Mouse (Mus musculus): ENCODE measurements around the gene Cib4.
A peak's percentile ranks its signal among the peaks of the same experiment; 100 is the strongest.

Cib4 gene

GRCm38 (mm10) chr5:30545698-30546097 is at the start of gene Cib4:
Gene Cib4, minus strand, starts transcription at chr5:30545836.
- no peak for DNase-seq (ENCODE audit: low spot score in 2 of 2)

- no peak for DNase-seq (ENCODE audit: low spot score in 2 of 2)
Observed at GRCm38 (mm10) chr5:30594953-30595560, 49.4 kb upstream of the Cib4 start.

- DNase-seq (ENCODE audit: low spot score in 2 of 2): peak in 1 of 2 experiments; percentile 47
Observed at GRCm38 (mm10) chr5:30593811-30594504, 48.3 kb upstream of the Cib4 start.

GRCm38 (mm10) chr5:30593360-30593759 is 47.7 kb upstream of the Cib4 start:
- no peak for DNase-seq (ENCODE audit: low spot score in 2 of 2)

- no peak for DNase-seq (ENCODE audit: low spot score in 2 of 2)
Observed at GRCm38 (mm10) chr5:30592279-30592980, 46.8 kb upstream of the Cib4 start.

- DNase-seq (ENCODE audit: low spot score in 2 of 2): no peak
Observed at GRCm38 (mm10) chr5:30591786-30592185, 46.1 kb upstream of the Cib4 start.

- DNase-seq (ENCODE audit: low spot score in 2 of 2): no peak
Observed at GRCm38 (mm10) chr5:30591205-30591731, 45.6 kb upstream of the Cib4 start.

GRCm38 (mm10) chr5:30590231-30590630 is 44.6 kb upstream of the Cib4 start:
- DNase-seq (ENCODE audit: low spot score in 2 of 2): no peak

GRCm38 (mm10) chr5:30589546-30589945 is 43.9 kb upstream of the Cib4 start:
- DNase-seq (ENCODE audit: low spot score in 2 of 2): no peak

- no peak for DNase-seq (ENCODE audit: low spot score in 2 of 2)
Observed at GRCm38 (mm10) chr5:30589069-30589468, 43.4 kb upstream of the Cib4 start.

GRCm38 (mm10) chr5:30588301-30588968 is 42.8 kb upstream of the Cib4 start:
- no peak for DNase-seq (ENCODE audit: low spot score in 2 of 2)

GRCm38 (mm10) chr5:30587681-30588300 is 42.2 kb upstream of the Cib4 start, which contains the start of gene Kcnk3:
Gene Kcnk3, plus strand, starts transcription at chr5:30588170.
- DNase-seq (ENCODE audit: low spot score in 2 of 2): peak in 1 of 2 experiments; percentile 14

- no peak for DNase-seq (ENCODE audit: low spot score in 2 of 2)
Observed at GRCm38 (mm10) chr5:30587101-30587500, 41.5 kb upstream of the Cib4 start.

- no peak for DNase-seq (ENCODE audit: low spot score in 2 of 2)
Observed at GRCm38 (mm10) chr5:30586616-30587015, 41.0 kb upstream of the Cib4 start.

GRCm38 (mm10) chr5:30582017-30582416 is 36.4 kb upstream of the Cib4 start:
- DNase-seq (ENCODE audit: low spot score in 2 of 2): no peak

GRCm38 (mm10) chr5:30580725-30581124 is 35.1 kb upstream of the Cib4 start:
- DNase-seq (ENCODE audit: low spot score in 2 of 2): no peak

GRCm38 (mm10) chr5:30578445-30579080 is 32.9 kb upstream of the Cib4 start:
- no peak for DNase-seq (ENCODE audit: low spot score in 2 of 2)

GRCm38 (mm10) chr5:30577654-30578310 is 32.1 kb upstream of the Cib4 start:
- no peak for DNase-seq (ENCODE audit: low spot score in 2 of 2)

- no peak for DNase-seq (ENCODE audit: low spot score in 2 of 2)
Observed at GRCm38 (mm10) chr5:30577251-30577650, 31.6 kb upstream of the Cib4 start.

GRCm38 (mm10) chr5:30576233-30576632 is 30.6 kb upstream of the Cib4 start:
- DNase-seq (ENCODE audit: low spot score in 2 of 2): no peak
